Mouse (Mus musculus): Measurements from ENCODE around the gene Slc35f5. TPM values are rescaled to one million over a fixed set of nuclear protein-coding genes. Genes with fewer than 3 reads are reported as not detected.
A peak's percentile ranks its signal among the peaks of the same experiment; 100 is the strongest.

The Slc35f5 gene
- polyA plus RNA-seq, 1 experiment from 2014 or later, result 28.8 TPM

GRCm38 (mm10) chr1:125578091-125578490 is 17.7 kb downstream of the Slc35f5 start:
- H3K27ac ChIP-seq, result no peak overlapping the region
- no peaks in the 10 kb centered on the region; the same call in 1 of the 2 replicates for H3K4me1 ChIP-seq (replicated peaks)
- H3K36me3 ChIP-seq, result peaks cover 64% of the 10 kb centered on the region
- no peaks in the 10 kb centered on the region for H3K27me3 ChIP-seq
- no peak overlapping the region for H3K9ac ChIP-seq (replicated peaks)
- H3K4me2 ChIP-seq (replicated peaks), result no peak overlapping the region
- no peaks in the 10 kb centered on the region for H3K9me3 ChIP-seq
- no peak overlapping the region for H3K4me3 ChIP-seq (replicated peaks)
- 89% methylated on average over 1 of the region's 1 CpGs for WGBS
- no peak for ATAC-seq

- Histone ChIP-seq H3K36me3 (peaks cover 58% of the 10 kb centered on the region), H3K9me3 (no peaks in the 10 kb centered on the region), H3K4me3 (replicated peaks) (no peak overlapping the region), H3K27ac (no peak overlapping the region), H3K9ac (replicated peaks) (no peak overlapping the region), H3K4me1 (replicated peaks) (no peaks in the 10 kb centered on the region; the same call in 1 of the 2 replicates), H3K27me3 (no peaks in the 10 kb centered on the region), H3K4me2 (replicated peaks) (no peak overlapping the region)
- WGBS, result 98% methylated on average over 3 of the region's 3 CpGs
- ATAC-seq, result no peak
Observed at GRCm38 (mm10) chr1:125581134-125581533, 20.7 kb downstream of the Slc35f5 start.

- WGBS, result 86% methylated on average over 4 of the region's 4 CpGs
- H3K4me1 ChIP-seq (replicated peaks), result peaks cover 7% of the 10 kb centered on the region
- no peak for ATAC-seq
- no peak overlapping the region for H3K9ac ChIP-seq (replicated peaks)
- H3K4me2 ChIP-seq (replicated peaks), result no peak overlapping the region
- H3K36me3 ChIP-seq, result no peaks in the 10 kb centered on the region
- peaks cover 10% of the 10 kb centered on the region; the same call in 1 of the 2 replicates for H3K9me3 ChIP-seq
- H3K27ac ChIP-seq, result no peak overlapping the region
- no peaks in the 10 kb centered on the region for H3K27me3 ChIP-seq
- H3K4me3 ChIP-seq (replicated peaks), result no peak overlapping the region
Observed at GRCm38 (mm10) chr1:125603620-125604019, 43.2 kb downstream of the Slc35f5 start.

GRCm38 (mm10) chr1:125607087-125607803 is 46.9 kb downstream of the Slc35f5 start:
- WGBS, result 15% methylated on average over 9 of the region's 10 CpGs
- peaks cover 7% of the 10 kb centered on the region for H3K4me1 ChIP-seq (replicated peaks)
- peak overlapping the region; percentile 25; the same call in 1 of the 2 replicates for H3K27ac ChIP-seq
- H3K27me3 ChIP-seq, result no peaks in the 10 kb centered on the region
- no peaks in the 10 kb centered on the region for H3K9me3 ChIP-seq
- H3K4me3 ChIP-seq (replicated peaks), result no peak overlapping the region
- peak overlapping the region; percentile 32; the same call in 1 of the 2 replicates for H3K9ac ChIP-seq (replicated peaks)
- no peaks in the 10 kb centered on the region for H3K36me3 ChIP-seq
- H3K4me2 ChIP-seq (replicated peaks), result peak overlapping the region; percentile 31; the same call in 1 of the 2 replicates
- peak; percentile 90 for ATAC-seq

GRCm38 (mm10) chr1:125624376-125625076 is 64.1 kb downstream of the Slc35f5 start:
- Histone ChIP-seq H3K4me1 (replicated peaks) (no peaks in the 10 kb centered on the region), H3K27me3 (no peaks in the 10 kb centered on the region), H3K9ac (replicated peaks) (no peak overlapping the region), H3K9me3 (no peaks in the 10 kb centered on the region), H3K4me3 (replicated peaks) (no peak overlapping the region), H3K4me2 (replicated peaks) (no peak overlapping the region), H3K27ac (no peak overlapping the region), H3K36me3 (no peaks in the 10 kb centered on the region)
- 70% methylated on average over 4 of the region's 4 CpGs for WGBS
- ATAC-seq, result 0 out of 2 replicates have a peak, but pooled peaks have one; percentile 56

- Histone ChIP-seq H3K4me2 (replicated peaks) (no peak overlapping the region), H3K27ac (no peak overlapping the region)
- WGBS, result 44% methylated on average over 8 of the region's 8 CpGs
Observed at GRCm38 (mm10) chr1:125639501-125640253, 79.3 kb downstream of the Slc35f5 start.

GRCm38 (mm10) chr1:125643643-125644042 is 83.2 kb downstream of the Slc35f5 start:
- Histone ChIP-seq H3K36me3 (no peaks in the 10 kb centered on the region), H3K9ac (replicated peaks) (no peak overlapping the region), H3K4me1 (replicated peaks) (peaks cover 9% of the 10 kb centered on the region), H3K9me3 (no peaks in the 10 kb centered on the region), H3K27me3 (no peaks in the 10 kb centered on the region), H3K4me2 (replicated peaks) (no peak overlapping the region), H3K27ac (no peak overlapping the region), H3K4me3 (replicated peaks) (no peak overlapping the region)
- WGBS, result 74% methylated on average over 1 of the region's 1 CpGs
- no peak for ATAC-seq

More at GRCm38 (mm10) chr1:125639501-125640253, 79.3 kb downstream of the Slc35f5 start:
- no peaks in the 10 kb centered on the region for H3K9me3 ChIP-seq
- peaks cover 9% of the 10 kb centered on the region for H3K4me1 ChIP-seq (replicated peaks)
- no peaks in the 10 kb centered on the region for H3K36me3 ChIP-seq
- no peak overlapping the region for H3K4me3 ChIP-seq (replicated peaks)
- H3K9ac ChIP-seq (replicated peaks), result no peak overlapping the region
- no peaks in the 10 kb centered on the region for H3K27me3 ChIP-seq
- peak; percentile 30; the same call in 1 of the 2 replicates for ATAC-seq

Other genes with a start within 250 kb of the Slc35f5 start
- gene Actr3, start 124.9 kb upstream of the Slc35f5 start, polyA plus RNA-seq (2015; fragmentation: Nextera tagmentation; extraction: Ambion mirVana), result 238 and 243 TPM in 2 replicates
- not detected in 2 replicates for gene Gpr39, start 116.4 kb downstream of the Slc35f5 start, polyA plus RNA-seq (2015; fragmentation: Nextera tagmentation; extraction: Ambion mirVana)